Mouse (Mus musculus): ENCODE data around the gene Stra8.

Stra8 gene

DNA sequence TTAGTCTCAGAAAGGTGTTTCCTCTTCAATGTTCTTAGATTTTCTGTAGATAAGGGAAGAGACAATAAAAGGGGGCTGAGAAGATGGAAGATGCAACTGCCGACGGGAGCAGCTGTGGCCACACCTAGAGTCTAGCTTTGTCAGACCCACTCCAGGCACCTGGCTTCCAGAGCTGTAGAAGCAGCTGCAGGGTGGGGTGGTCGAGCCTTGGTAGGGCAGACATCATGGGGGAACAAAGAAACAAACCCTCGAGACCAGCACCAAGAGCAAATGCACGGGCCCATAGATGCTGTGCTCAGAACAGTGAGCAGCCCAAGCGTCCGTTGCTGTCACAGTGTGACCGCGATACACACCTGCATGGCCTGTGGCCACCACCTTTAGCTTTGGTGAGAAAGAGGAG lies 22.5 kb downstream of the Stra8 start:
- DNase-seq (ENCODE audit: low read depth): no peak

DNA sequence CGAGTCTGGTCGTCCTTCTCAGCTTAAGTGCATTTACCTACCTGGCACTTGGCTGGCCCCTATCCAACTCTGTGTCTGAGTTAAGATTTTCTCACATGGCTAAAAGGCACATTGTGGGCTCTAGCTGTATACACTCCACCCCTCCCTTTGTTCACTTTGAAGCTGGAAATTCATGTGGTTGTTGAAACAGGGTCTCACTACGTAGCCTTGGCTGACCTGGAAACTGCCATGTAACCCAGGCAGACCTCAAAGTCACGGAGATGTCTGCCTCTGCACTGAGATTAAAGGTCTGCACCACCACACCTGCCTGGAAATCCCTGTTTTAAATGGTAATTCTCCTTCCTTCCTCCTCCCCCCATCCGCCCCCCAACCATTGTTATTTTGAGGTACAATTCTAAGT lies 23.5 kb downstream of the Stra8 start:
- no peak for DNase-seq (ENCODE audit: low read depth)

- no peak for DNase-seq (ENCODE audit: low read depth)
These were observed 26.6 kb downstream of the Stra8 start for GRCm38 (mm10) chr6:34946486-34947079.

GRCm38 (mm10) chr6:34948461-34948860 lies 28.5 kb downstream of the Stra8 start:
- DNase-seq (ENCODE audit: low read depth): no peak

DNA sequence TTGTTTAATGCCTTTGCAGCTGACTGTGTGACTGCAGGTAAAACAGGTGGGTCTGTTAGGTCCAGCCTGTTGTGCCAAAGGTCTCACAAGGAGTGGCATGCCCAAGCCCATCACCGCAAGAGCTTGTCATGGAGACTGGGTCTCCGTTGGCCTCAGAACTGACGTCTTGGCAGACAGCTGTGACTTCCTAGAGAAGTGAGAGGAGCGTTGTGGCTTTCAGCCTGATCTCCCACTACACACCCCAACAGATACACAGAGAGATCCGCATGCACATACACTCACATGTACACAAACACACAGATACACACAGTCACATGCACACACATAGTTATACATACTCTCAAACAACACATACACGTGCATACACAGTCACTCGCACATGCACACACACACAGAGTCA lies 31.6 kb downstream of the Stra8 start:
- no peak for DNase-seq (ENCODE audit: low read depth)

- no peak for DNase-seq (ENCODE audit: low read depth)
These were observed 32.1 kb downstream of the Stra8 start for GRCm38 (mm10) chr6:34951956-34952667.

GRCm38 (mm10) chr6:34954926-34955861 lies 35.2 kb downstream of the Stra8 start:
- peak; percentile 76 for DNase-seq (ENCODE audit: low read depth)

- DNase-seq (ENCODE audit: low read depth): no peak
These were observed 35.9 kb downstream of the Stra8 start for GRCm38 (mm10) chr6:34955862-34956241.

DNA sequence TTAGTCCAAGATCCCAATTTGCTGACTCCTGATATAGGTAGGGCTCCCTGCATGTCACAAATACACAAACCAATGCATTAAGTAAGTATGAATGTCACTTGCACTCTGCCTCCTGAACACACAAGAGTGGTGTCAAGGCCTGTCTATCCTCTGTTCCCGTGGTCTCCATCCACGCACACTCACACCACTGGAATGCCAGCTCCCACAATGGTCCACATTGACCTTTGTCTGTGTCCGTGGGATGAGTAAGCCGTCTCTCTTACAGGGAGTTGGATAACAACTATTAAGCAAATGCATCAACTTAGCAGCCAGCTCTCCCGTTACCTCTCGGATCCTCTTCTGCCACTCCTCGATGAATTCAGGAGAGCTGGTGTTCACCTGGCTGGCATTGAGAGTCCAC lies 39.2 kb downstream of the Stra8 start:
- DNase-seq (ENCODE audit: low read depth): no peak

DNA sequence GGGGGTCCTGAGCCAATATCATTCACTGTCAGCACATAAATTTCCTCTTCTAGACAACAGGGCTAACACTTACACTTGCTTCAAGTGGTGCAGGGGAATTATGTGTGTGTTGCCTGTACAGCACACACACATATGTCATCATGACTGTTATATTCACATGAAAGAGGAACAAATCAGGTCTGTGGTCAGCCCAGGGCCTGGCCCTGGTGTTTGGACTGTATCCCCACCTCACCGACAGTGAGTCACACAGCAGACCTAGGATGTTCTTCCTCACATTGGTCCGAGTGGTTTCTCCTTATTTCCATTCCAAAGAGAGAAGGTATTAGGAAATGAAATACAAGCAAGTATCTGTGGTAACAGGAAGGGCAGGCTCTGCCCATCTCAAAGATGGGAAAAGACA lies 44.6 kb downstream of the Stra8 start:
- no peak for DNase-seq (ENCODE audit: low read depth)

DNA sequence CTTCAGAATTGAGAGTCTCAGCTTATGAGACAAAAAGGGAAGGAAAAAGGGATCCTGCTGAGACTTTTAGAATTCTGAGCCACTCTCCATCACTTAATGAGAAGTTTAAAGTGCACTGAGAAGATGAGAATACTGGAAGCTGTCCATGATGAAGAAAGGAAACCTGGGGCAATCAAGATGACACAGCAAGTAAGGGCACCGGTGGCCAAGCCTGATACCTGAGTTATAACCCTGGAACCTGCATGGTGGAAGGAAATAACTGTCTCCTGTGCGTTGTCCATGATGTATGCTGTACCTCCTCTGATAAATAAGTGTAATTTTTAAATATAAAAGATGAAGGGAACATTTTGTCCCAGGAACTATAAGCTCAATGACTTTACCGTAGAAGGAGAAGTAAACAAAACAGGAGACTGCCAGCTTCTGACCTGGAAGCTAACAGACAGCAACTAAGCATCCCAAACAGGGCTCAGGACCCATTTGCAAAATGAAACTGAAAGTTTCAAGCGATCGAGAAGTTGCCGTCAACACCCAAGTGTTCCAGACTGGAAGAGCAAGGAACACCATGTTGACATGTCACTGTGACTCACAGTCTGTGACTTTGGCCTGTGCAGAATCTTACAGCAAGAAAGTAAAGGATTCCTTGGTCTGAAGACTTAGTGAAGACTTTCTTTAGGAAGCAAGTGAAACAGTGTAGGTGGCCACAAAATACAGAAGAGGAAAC lies 46.0 kb downstream of the Stra8 start:
- peak; percentile 35 for DNase-seq (ENCODE audit: low read depth)

DNA sequence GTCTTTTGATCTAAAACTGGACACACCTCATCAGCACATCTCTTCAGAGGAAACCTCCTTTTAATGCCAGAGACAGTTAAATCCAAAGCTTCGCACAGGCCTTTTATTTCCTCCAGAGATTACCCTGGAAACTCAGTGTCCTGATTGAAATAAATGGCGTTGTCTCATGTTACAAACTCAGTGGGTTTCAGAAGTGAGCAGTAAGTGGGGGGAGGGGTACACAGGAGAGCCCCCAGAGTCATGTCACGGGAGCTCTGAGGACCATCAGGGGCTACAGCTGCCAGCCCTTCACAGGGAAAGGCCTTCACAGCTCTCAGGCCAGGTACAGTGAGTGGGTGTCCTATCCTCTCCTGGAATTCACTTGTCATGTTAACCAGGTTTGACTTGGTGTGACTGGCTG lies 51.2 kb downstream of the Stra8 start:
- DNase-seq (ENCODE audit: low read depth): no peak

DNA sequence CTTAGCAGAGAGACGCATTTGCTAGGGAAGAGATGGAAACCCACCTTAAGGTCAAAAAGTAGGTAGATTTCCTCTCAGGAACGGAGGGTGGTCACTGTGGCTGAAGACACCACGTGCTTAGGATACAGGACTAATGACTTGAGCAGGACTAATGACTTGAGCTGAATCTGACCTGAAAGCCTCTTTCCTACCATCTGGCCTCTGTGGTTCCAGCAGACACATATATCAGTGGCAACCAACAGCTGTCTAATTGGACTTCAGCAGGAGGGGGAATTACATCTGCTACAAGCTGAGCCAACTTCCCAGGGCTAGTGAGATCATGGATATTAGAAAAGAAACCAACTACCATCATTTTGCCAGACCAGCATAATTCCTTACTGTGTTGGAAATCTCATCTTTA lies 59.3 kb downstream of the Stra8 start:
- DNase-seq (ENCODE audit: low read depth): no peak

DNA sequence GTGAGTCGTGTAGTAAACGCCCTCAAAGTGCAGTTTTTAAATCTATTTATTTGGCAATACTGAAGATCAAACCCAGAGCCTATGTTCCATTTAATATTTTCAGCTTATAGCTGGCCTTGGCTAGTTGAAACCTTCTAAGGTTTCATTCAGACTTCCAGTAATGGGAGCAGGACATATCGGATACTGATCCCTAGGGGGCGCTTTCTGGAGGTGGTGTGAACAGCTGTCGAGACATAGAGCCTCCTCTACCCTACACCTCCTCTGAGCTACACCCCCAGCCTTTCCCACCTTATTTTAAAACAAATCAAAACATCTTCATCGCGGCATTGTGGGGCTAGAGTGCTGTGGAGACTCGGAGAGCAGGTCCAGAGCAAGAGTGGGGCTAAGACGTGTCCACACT lies 60.7 kb downstream of the Stra8 start:
- DNase-seq (ENCODE audit: low read depth): no peak

DNA sequence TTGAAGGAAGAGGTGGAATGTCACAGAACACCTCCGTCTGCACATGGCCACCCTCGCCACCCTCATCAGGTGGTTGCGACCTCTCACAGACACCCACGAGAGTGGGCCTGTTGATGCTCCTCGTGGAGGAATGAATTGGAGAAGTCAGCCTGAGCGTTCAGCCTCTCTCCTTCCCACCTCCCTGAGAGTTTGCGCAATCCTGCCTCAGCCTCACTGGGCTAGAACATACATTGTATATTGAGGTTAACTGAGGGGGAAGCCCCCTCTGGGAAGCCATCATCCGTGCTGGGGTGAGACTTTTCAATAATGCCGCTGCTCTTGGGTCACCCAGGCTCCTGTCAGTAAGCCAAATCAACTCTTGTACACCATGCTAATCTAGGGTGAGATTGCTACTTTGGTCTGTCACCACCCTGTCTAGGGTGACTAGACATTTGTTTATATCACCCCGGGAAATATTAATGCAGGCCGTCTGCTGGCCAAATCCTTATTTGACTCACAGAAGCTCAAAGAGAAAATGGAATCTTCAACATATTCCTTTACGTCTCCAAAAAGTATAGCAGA lies 67.2 kb downstream of the Stra8 start:
- DNase-seq (ENCODE audit: low read depth): no peak

GRCm38 (mm10) chr6:34988081-34988761 lies 68.3 kb downstream of the Stra8 start, which contains the start of gene Slc23a4:
Gene Slc23a4, minus strand, starts transcription at chr6:34988404.
- DNase-seq (ENCODE audit: low read depth): peak; percentile 41
